Mouse (Mus musculus) limb, embryonic 13.5 days (tissue): ENCODE data around the gene Ctcf. TPM values are rescaled to one million over a fixed set of nuclear protein-coding genes. Genes with fewer than 3 reads are reported as not detected.

Source experiments
- ATAC-seq: fragments of 200-750 bp; cut with Nextera tagmentation; 2 replicates; pipeline ENCODE4 v1.8.0; 2017; ENCODE audit warnings: low read depth, moderate number of reproducible peaks, moderate TSS enrichment; ENCODE audit not compliant: low FRiP score
- H3K27ac ChIP-seq: fragments of 300-500 bp; sonication (generic); 2 replicates; pipeline ENCODE4 v1.5.1; 2015; ENCODE audit warnings: inconsistent platforms, mild to moderate bottlenecking, moderate library complexity
- H3K27me3 ChIP-seq: fragments of 300-500 bp; sonication (generic); 2 replicates; pipeline ENCODE4 v1.6.1; 2015; ENCODE audit warnings: mild to moderate bottlenecking, inconsistent platforms
- H3K36me3 ChIP-seq: fragments of 300-500 bp; sonication (generic); 2 replicates; pipeline ENCODE4 v1.6.1; 2015; ENCODE audit warnings: inconsistent platforms, mild to moderate bottlenecking, moderate library complexity
- H3K4me1 ChIP-seq: fragments of 300-500 bp; sonication (generic); 2 replicates; pipeline ENCODE4 v1.6.1; 2015; ENCODE audit warnings: inconsistent platforms
- H3K4me2 ChIP-seq: fragments of 300-500 bp; sonication (generic); replicated peaks from 2 replicates; pipeline ENCODE4 v1.6.1; 2015; ENCODE audit warnings: inconsistent platforms, mild to moderate bottlenecking, moderate library complexity
- H3K4me3 ChIP-seq: fragments of 300-500 bp; sonication (generic); 2 replicates; pipeline ENCODE4 v1.5.1; 2015; ENCODE audit warnings: moderate library complexity, mild to moderate bottlenecking, inconsistent platforms
- H3K9ac ChIP-seq: fragments of 300-500 bp; sonication (generic); 2 replicates; pipeline ENCODE4 v1.6.1; 2015; ENCODE audit warnings: mild to moderate bottlenecking, inconsistent platforms
- H3K9me3 ChIP-seq: fragments of 300-500 bp; sonication (generic); 2 replicates; pipeline ENCODE4 v1.6.1; 2016; ENCODE audit warnings: inconsistent platforms
- WGBS: fragments of 180-500 bp; shearing (Covaris S2); methylation state at CpG from one replicate; pipeline ENCODE4 v1.1.7; 2015; 5-methylcytosine and 5-hydroxymethylcytosine counted together
- polyA plus RNA-seq: library from polyadenylated mRNA; unstranded; fragments of >200 nt; fragmentation: Nextera tagmentation; extraction: Ambion mirVana; gene quantifications from 2 replicates; pipeline ENCODE4 v1.2.1, GENCODE M21; 2015

Gene Ctcf
- polyA plus RNA-seq, 1 experiment from 2014 or later = 140 TPM

- Histone ChIP-seq H3K27ac (no peak overlapping the region), H3K4me2 (no peak overlapping the region), H3K9me3 (peaks cover 6% of the 10 kb centered on the region; the same call in 1 of the 2 replicates), H3K27me3 (peaks cover 26% of the 10 kb centered on the region), H3K4me1 (peaks cover 16% of the 10 kb centered on the region), H3K4me3 (no peak overlapping the region), H3K9ac (no peak overlapping the region), H3K36me3 (peaks cover 33% of the 10 kb centered on the region)
- WGBS = 82% methylated on average over 30 of the region's 30 CpGs
- no peak for ATAC-seq
Measured at GRCm38 (mm10) chr8:105695080-105695780, 58.9 kb downstream of the Ctcf start.

- H3K9me3 ChIP-seq = peaks cover 6% of the 10 kb centered on the region; the same call in 1 of the 2 replicates
- H3K27me3 ChIP-seq = peaks cover 26% of the 10 kb centered on the region
- no peak overlapping the region for H3K4me2 ChIP-seq
- no peak overlapping the region for H3K9ac ChIP-seq
- peaks cover 25% of the 10 kb centered on the region for H3K4me1 ChIP-seq
- peaks cover 33% of the 10 kb centered on the region for H3K36me3 ChIP-seq
- WGBS = 94% methylated on average over 17 of the region's 17 CpGs
- no peak for ATAC-seq
- no peak overlapping the region for H3K27ac ChIP-seq
- H3K4me3 ChIP-seq = no peak overlapping the region
Measured at GRCm38 (mm10) chr8:105697196-105697780, 60.9 kb downstream of the Ctcf start.

- Histone ChIP-seq H3K4me3 (no peak overlapping the region), H3K36me3 (peaks cover 43% of the 10 kb centered on the region), H3K27me3 (peaks cover 22% of the 10 kb centered on the region), H3K9ac (no peak overlapping the region), H3K9me3 (no peaks in the 10 kb centered on the region), H3K4me1 (peaks cover 25% of the 10 kb centered on the region), H3K4me2 (no peak overlapping the region), H3K27ac (no peak overlapping the region)
- no peak for ATAC-seq
- 87% methylated on average over 5 of the region's 5 CpGs for WGBS
Measured at GRCm38 (mm10) chr8:105698734-105699133, 62.4 kb downstream of the Ctcf start.

GRCm38 (mm10) chr8:105699488-105700215, 63.3 kb downstream of the Ctcf start:
- Histone ChIP-seq H3K36me3 (peaks cover 51% of the 10 kb centered on the region), H3K27ac (no peak overlapping the region), H3K4me2 (peak overlapping the region; percentile 87), H3K27me3 (peaks cover 14% of the 10 kb centered on the region), H3K9me3 (no peaks in the 10 kb centered on the region), H3K4me1 (peaks cover 18% of the 10 kb centered on the region), H3K4me3 (peak overlapping the region; percentile 71), H3K9ac (peak overlapping the region; percentile 71)
- no peak for ATAC-seq
- WGBS = 91% methylated on average over 11 of the region's 11 CpGs

GRCm38 (mm10) chr8:105700566-105700965, 64.2 kb downstream of the Ctcf start:
- 0% methylated on average over 21 of the region's 21 CpGs for WGBS
- Histone ChIP-seq H3K9me3 (no peaks in the 10 kb centered on the region), H3K4me2 (peak overlapping the region; percentile 87), H3K4me3 (peak overlapping the region; percentile 71), H3K27ac (peak overlapping the region; percentile 91), H3K9ac (peak overlapping the region; percentile 71), H3K27me3 (peaks cover 5% of the 10 kb centered on the region), H3K36me3 (peaks cover 51% of the 10 kb centered on the region), H3K4me1 (peaks cover 18% of the 10 kb centered on the region)
- ATAC-seq = peak; percentile 54

GRCm38 (mm10) chr8:105700966-105701824, 64.8 kb downstream of the Ctcf start, which contains the start of the genes Acd and Pard6a:
Acd (minus strand) TSS chr8:105701102.
Pard6a (plus strand) TSS chr8:105701148.
- Histone ChIP-seq H3K4me3 (peak within 1 kb of the TSS; percentile 71), H3K4me2 (peak within 1 kb of the TSS; percentile 87), H3K9me3 (no peaks in the 10 kb centered on the region), H3K36me3 (peaks cover 51% of the 10 kb centered on the region), H3K4me1 (peaks cover 19% of the 10 kb centered on the region), H3K27ac (peak within 1 kb of the TSS; percentile 91), H3K27me3 (0 out of 2 replicates have a peak, but pooled peaks cover 4% of the 10 kb centered on the region), H3K9ac (peak within 1 kb of the TSS; percentile 71)
- ATAC-seq = peak; percentile 84
- under 1% methylated on average over 60 of the region's 60 CpGs for WGBS

GRCm38 (mm10) chr8:105702001-105702401, 65.6 kb downstream of the Ctcf start:
- no peaks in the 10 kb centered on the region for H3K27me3 ChIP-seq
- peak overlapping the region; percentile 87 for H3K4me2 ChIP-seq
- no peak for ATAC-seq
- no peaks in the 10 kb centered on the region for H3K9me3 ChIP-seq
- peak overlapping the region; percentile 71 for H3K9ac ChIP-seq
- H3K4me3 ChIP-seq = peak overlapping the region; percentile 71
- no peak overlapping the region for H3K27ac ChIP-seq
- peaks cover 47% of the 10 kb centered on the region for H3K36me3 ChIP-seq
- H3K4me1 ChIP-seq = peaks cover 27% of the 10 kb centered on the region
- 45% methylated on average over 18 of the region's 18 CpGs for WGBS

- peaks cover 38% of the 10 kb centered on the region for H3K36me3 ChIP-seq
- H3K4me3 ChIP-seq = 0 out of 2 replicates have a peak overlapping the region, but pooled peaks have one; percentile 71
- H3K4me1 ChIP-seq = peaks cover 34% of the 10 kb centered on the region
- ATAC-seq = no peak
- 92% methylated on average over 24 of the region's 24 CpGs for WGBS
- H3K4me2 ChIP-seq = no peak overlapping the region
- H3K27me3 ChIP-seq = no peaks in the 10 kb centered on the region
- H3K9me3 ChIP-seq = no peaks in the 10 kb centered on the region
- peak overlapping the region; percentile 10; the same call in 1 of the 2 replicates for H3K9ac ChIP-seq
- H3K27ac ChIP-seq = no peak overlapping the region
Measured at GRCm38 (mm10) chr8:105702731-105703415, 66.5 kb downstream of the Ctcf start.

- no peak for ATAC-seq
- H3K27ac ChIP-seq = no peak overlapping the region
- H3K4me3 ChIP-seq = no peak overlapping the region
- peaks cover 24% of the 10 kb centered on the region for H3K36me3 ChIP-seq
- 88% methylated on average over 34 of the region's 34 CpGs for WGBS
- H3K9ac ChIP-seq = no peak overlapping the region
- H3K4me2 ChIP-seq = no peak overlapping the region
- peaks cover 34% of the 10 kb centered on the region for H3K4me1 ChIP-seq
- H3K27me3 ChIP-seq = no peaks in the 10 kb centered on the region
- H3K9me3 ChIP-seq = no peaks in the 10 kb centered on the region
Measured at GRCm38 (mm10) chr8:105704146-105704812, 67.9 kb downstream of the Ctcf start.

- ATAC-seq = no peak
- no peak overlapping the region for H3K4me3 ChIP-seq
- peaks cover 28% of the 10 kb centered on the region for H3K4me1 ChIP-seq
- no peaks in the 10 kb centered on the region for H3K27me3 ChIP-seq
- H3K9ac ChIP-seq = no peak overlapping the region
- H3K9me3 ChIP-seq = no peaks in the 10 kb centered on the region
- H3K4me2 ChIP-seq = no peak overlapping the region
- H3K27ac ChIP-seq = no peak overlapping the region
- H3K36me3 ChIP-seq = peaks cover 22% of the 10 kb centered on the region
- 85% methylated on average over 6 of the region's 6 CpGs for WGBS
Measured at GRCm38 (mm10) chr8:105704955-105705354, 68.6 kb downstream of the Ctcf start.
